Mouse (Mus musculus): ENCODE data around the gene Clpp. TPM values are rescaled to one million over a fixed set of nuclear protein-coding genes. Genes with fewer than 3 reads are reported as not detected.

Clpp gene
- polyA plus RNA-seq, 1 experiment: 66.7 TPM

GRCm38 (mm10) chr17:57003994-57004393, 13.9 kb downstream of the Clpp start:
- Histone ChIP-seq H3K4me1 (ENCODE audit: control insufficient read depth, insufficient read depth, insufficient read length) (no peaks in the 10 kb centered on the region), H3K27me3 (ENCODE audit: control insufficient read depth, insufficient read depth, low read length) (no peaks in the 10 kb centered on the region), H3K36me3 (ENCODE audit: control insufficient read depth, insufficient read depth, low read length) (peaks cover 23% of the 10 kb centered on the region), H3K27ac (ENCODE audit: insufficient read depth, low read length) (no peak overlapping the region), H3K4me3 (ENCODE audit: extremely low read depth, insufficient read depth, insufficient read length) (no peak overlapping the region)
- WGBS: 90% methylated on average over 7 of the region's 7 CpGs
- no peak for DNase-seq (ENCODE audit: low read depth in 1 of 2, low spot score in 2 of 2)
- TF ChIP-seq CTCF (IDR thresholded peaks at IDR 0.05; ENCODE audit: extremely low read depth, insufficient read depth, insufficient read length, insufficient replicate concordance): no peak
- TF ChIP-seq POLR2A (IDR thresholded peaks at IDR 0.05; ENCODE audit: low read depth, low read length): no peak

GRCm38 (mm10) chr17:57007137-57007905, 17.2 kb downstream of the Clpp start:
- 93% methylated on average over 13 of the region's 13 CpGs for WGBS
- DNase-seq (ENCODE audit: low read depth in 1 of 2, low spot score in 2 of 2): no peak
- no peak for TF ChIP-seq POLR2A (IDR thresholded peaks at IDR 0.05; ENCODE audit: low read depth, low read length)
- Histone ChIP-seq H3K36me3 (ENCODE audit: control insufficient read depth, insufficient read depth, low read length) (peaks cover 23% of the 10 kb centered on the region), H3K27ac (ENCODE audit: insufficient read depth, low read length) (no peak overlapping the region), H3K4me1 (ENCODE audit: control insufficient read depth, insufficient read depth, insufficient read length) (peaks cover 4% of the 10 kb centered on the region; the same call in 1 of the 2 replicates), H3K4me3 (ENCODE audit: extremely low read depth, insufficient read depth, insufficient read length) (no peak overlapping the region), H3K27me3 (ENCODE audit: control insufficient read depth, insufficient read depth, low read length) (no peaks in the 10 kb centered on the region)

- Histone ChIP-seq H3K27me3 (ENCODE audit: control insufficient read depth, insufficient read depth, low read length) (no peaks in the 10 kb centered on the region), H3K4me3 (ENCODE audit: extremely low read depth, insufficient read depth, insufficient read length) (peak overlapping the region; percentile 98), H3K27ac (ENCODE audit: insufficient read depth, low read length) (peak overlapping the region; percentile 89), H3K4me1 (ENCODE audit: control insufficient read depth, insufficient read depth, insufficient read length) (peaks cover 4% of the 10 kb centered on the region; the same call in 1 of the 2 replicates), H3K36me3 (ENCODE audit: control insufficient read depth, insufficient read depth, low read length) (peaks cover 9% of the 10 kb centered on the region)
- WGBS: under 1% methylated on average over 19 of the region's 19 CpGs
- DNase-seq (ENCODE audit: low read depth in 1 of 2, low spot score in 2 of 2): no peak
- TF ChIP-seq POLR2A (IDR thresholded peaks at IDR 0.05; ENCODE audit: low read depth, low read length) (no peak), CTCF (IDR thresholded peaks at IDR 0.05; ENCODE audit: extremely low read depth, insufficient read depth, insufficient read length, insufficient replicate concordance) (no peak)
Observed at GRCm38 (mm10) chr17:57010911-57011235, 20.8 kb downstream of the Clpp start.

GRCm38 (mm10) chr17:57011236-57012141, 21.4 kb downstream of the Clpp start, which contains the start of the genes Gtf2f1 and Gm17949:
Gene Gtf2f1 (minus strand): TSS chr17:57011288.
Gene Gm17949 (plus strand): TSS chr17:57011469.
- H3K27me3 ChIP-seq (ENCODE audit: control insufficient read depth, insufficient read depth, low read length): no peaks in the 10 kb centered on the region

GRCm38 (mm10) chr17:57012245-57012795, 22.2 kb downstream of the Clpp start:
- peaks cover 4% of the 10 kb centered on the region; the same call in 1 of the 2 replicates for H3K4me1 ChIP-seq (ENCODE audit: control insufficient read depth, insufficient read depth, insufficient read length)
- DNase-seq (ENCODE audit: low read depth in 1 of 2, low spot score in 2 of 2): no peak
- no peaks in the 10 kb centered on the region for H3K27me3 ChIP-seq (ENCODE audit: control insufficient read depth, insufficient read depth, low read length)

More at GRCm38 (mm10) chr17:57011236-57012141, 21.4 kb downstream of the Clpp start, which contains the start of the genes Gtf2f1 and Gm17949:
- Histone ChIP-seq H3K36me3 (ENCODE audit: control insufficient read depth, insufficient read depth, low read length) (peaks cover 9% of the 10 kb centered on the region), H3K4me3 (ENCODE audit: extremely low read depth, insufficient read depth, insufficient read length) (peak within 1 kb of the TSS; percentile 98), H3K4me1 (ENCODE audit: control insufficient read depth, insufficient read depth, insufficient read length) (peaks cover 4% of the 10 kb centered on the region; the same call in 1 of the 2 replicates), H3K27ac (ENCODE audit: insufficient read depth, low read length) (peak within 1 kb of the TSS; percentile 89)
- DNase-seq (ENCODE audit: low read depth in 1 of 2, low spot score in 2 of 2): peak; percentile 82 to 98
- TF ChIP-seq CTCF (IDR thresholded peaks at IDR 0.05; ENCODE audit: extremely low read depth, insufficient read depth, insufficient read length, insufficient replicate concordance) (no peak), POLR2A (IDR thresholded peaks at IDR 0.05; ENCODE audit: low read depth, low read length) (peak; percentile 98)
- 1% methylated on average over 51 of the region's 51 CpGs for WGBS

GRCm38 (mm10) chr17:57019693-57020092, 29.6 kb downstream of the Clpp start:
- 86% methylated on average over 2 of the region's 2 CpGs for WGBS
- no peak for DNase-seq (ENCODE audit: low read depth in 1 of 2, low spot score in 2 of 2)
- H3K36me3 ChIP-seq (ENCODE audit: control insufficient read depth, insufficient read depth, low read length): peaks cover 35% of the 10 kb centered on the region
- no peak overlapping the region for H3K4me3 ChIP-seq (ENCODE audit: extremely low read depth, insufficient read depth, insufficient read length)
- no peaks in the 10 kb centered on the region; the same call in 1 of the 2 replicates for H3K4me1 ChIP-seq (ENCODE audit: control insufficient read depth, insufficient read depth, insufficient read length)
- no peak overlapping the region for H3K27ac ChIP-seq (ENCODE audit: insufficient read depth, low read length)
- TF ChIP-seq CTCF (IDR thresholded peaks at IDR 0.05; ENCODE audit: extremely low read depth, insufficient read depth, insufficient read length, insufficient replicate concordance) (no peak), POLR2A (IDR thresholded peaks at IDR 0.05; ENCODE audit: low read depth, low read length) (no peak)
- H3K27me3 ChIP-seq (ENCODE audit: control insufficient read depth, insufficient read depth, low read length): no peaks in the 10 kb centered on the region

More at GRCm38 (mm10) chr17:57012245-57012795, 22.2 kb downstream of the Clpp start:
- H3K27ac ChIP-seq (ENCODE audit: insufficient read depth, low read length): no peak overlapping the region
- 85% methylated on average over 13 of the region's 13 CpGs for WGBS
- peak overlapping the region; percentile 71; the same call in 1 of the 2 replicates for H3K4me3 ChIP-seq (ENCODE audit: extremely low read depth, insufficient read depth, insufficient read length)
- no peak for TF ChIP-seq CTCF (IDR thresholded peaks at IDR 0.05; ENCODE audit: extremely low read depth, insufficient read depth, insufficient read length, insufficient replicate concordance)
- TF ChIP-seq POLR2A (IDR thresholded peaks at IDR 0.05; ENCODE audit: low read depth, low read length): no peak
- H3K36me3 ChIP-seq (ENCODE audit: control insufficient read depth, insufficient read depth, low read length): peaks cover 3% of the 10 kb centered on the region

Measured in spleen, adult 2 months (tissue).